Mouse (Mus musculus) liver, embryonic 14.5 days (tissue): ENCODE data around the gene Gm11565. TPM values are rescaled to one million over a fixed set of nuclear protein-coding genes. Genes with fewer than 3 reads are reported as not detected.

ENCODE experiments used
- ATAC-seq: fragments of 200-750 bp; cut with Nextera tagmentation; 2 replicates; pipeline ENCODE4 v1.8.0; 2017; ENCODE audit warnings: moderate number of reproducible peaks, mild to moderate bottlenecking, moderate library complexity; ENCODE audit not compliant: insufficient read depth
- DNase-seq, 3 experiments: peaks; one replicate each; pipeline ENCODE4 v3.0.0-alpha.2; 2012 to 2013; ENCODE audit warnings: low read depth in 3 of 3, low spot score in 3 of 3
- H3K27ac ChIP-seq: fragments of 300-500 bp; sonication (generic); 2 replicates; pipeline ENCODE4 v1.5.1; 2014; ENCODE audit warnings: moderate library complexity, mild to moderate bottlenecking, control low read depth, inconsistent platforms
- H3K27me3 ChIP-seq: fragments of 300-500 bp; sonication (generic); 2 replicates; pipeline ENCODE4 v1.6.1; 2014; ENCODE audit warnings: mild to moderate bottlenecking, low read length, moderate library complexity; ENCODE audit not compliant: control insufficient read depth, insufficient read depth
- H3K36me3 ChIP-seq: fragments of 300-500 bp; sonication (generic); replicated peaks from 2 replicates; pipeline ENCODE4 v1.6.1; 2014; ENCODE audit warnings: low read depth; ENCODE audit not compliant: control insufficient read depth, insufficient read depth
- H3K4me1 ChIP-seq, 2 experiments: fragments of 200-500 bp in 1 of 2; fragments of 300-500 bp in 1 of 2; sonication (generic) in 1 of 2; replicated peaks; 2 replicates each; pipeline ENCODE4 v1.6.1; 2012 to 2014; ENCODE audit warnings: antibody characterized with exemption in 1 of 2, inconsistent platforms in 1 of 2, low read length in 1 of 2; ENCODE audit not compliant: control insufficient read depth in 2 of 2, insufficient read depth in 2 of 2
- H3K4me2 ChIP-seq: fragments of 300-500 bp; sonication (generic); 2 replicates; pipeline ENCODE4 v1.6.1; 2014; ENCODE audit warnings: low read depth, mild to moderate bottlenecking, control low read depth, moderate library complexity
- H3K4me3 ChIP-seq, 2 experiments: fragments of 200-500 bp in 1 of 2; fragments of 300-500 bp in 1 of 2; sonication (generic) in 1 of 2; 2 replicates each; pipeline ENCODE4 v1.5.1; 2012 to 2014; ENCODE audit warnings: low read depth in 2 of 2, low read length in 2 of 2, mild to moderate bottlenecking in 2 of 2, control low read depth in 1 of 2, inconsistent platforms in 1 of 2, moderate library complexity in 1 of 2; ENCODE audit not compliant: insufficient read depth in 1 of 2
- H3K9ac ChIP-seq: fragments of 300-500 bp; sonication (generic); replicated peaks from 2 replicates; pipeline ENCODE4 v1.6.1; 2014; ENCODE audit warnings: mild to moderate bottlenecking, control low read depth, moderate library complexity
- H3K9me3 ChIP-seq: fragments of 300-500 bp; sonication (generic); 2 replicates; pipeline ENCODE4 v1.6.1; 2016; ENCODE audit warnings: low read length, mixed read lengths; ENCODE audit not compliant: control insufficient read depth
- CTCF ChIP-seq: IDR thresholded peaks from 2 replicates; pipeline ENCODE4 v1.5.1; 2016; ENCODE audit warnings: antibody characterized with exemption, low read depth, control low read depth
- EP300 ChIP-seq: IDR thresholded peaks from 2 replicates; pipeline ENCODE4 v1.6.1; 2016; ENCODE audit warnings: antibody characterized with exemption, low read depth
- WGBS: fragments of 180-500 bp; shearing (Covaris S2); extraction: QIAGEN DNeasy Blood & Tissue Kit; methylation state at CpG from one replicate; pipeline ENCODE4 v1.1.7; 2014; ENCODE audit not compliant: insufficient replicate concordance; 5-methylcytosine and 5-hydroxymethylcytosine counted together
- polyA plus RNA-seq, 2 experiments: library from polyadenylated mRNA; depleted of rRNA in 1 of 2; stranded (reverse) in 1 of 2; unstranded in 1 of 2; fragments of >200 nt; fragmentation: Nextera tagmentation in 1 of 2; extraction: Ambion mirVana in 1 of 2; gene quantifications; 2 replicates each; pipeline versions ENCODE4 v1.2.1 to v1.2.3; 2012 to 2014

Gm11565 gene
- polyA plus RNA-seq, 2 experiments = not detected

- Histone ChIP-seq H3K4me1 (no peaks in the 10 kb centered on the region), H3K27ac (no peak overlapping the region), H3K9me3 (no peaks in the 10 kb centered on the region), H3K4me3 (no peak overlapping the region), H3K9ac (no peak overlapping the region), H3K27me3 (no peaks in the 10 kb centered on the region), H3K4me2 (no peak overlapping the region), H3K36me3 (no peaks in the 10 kb centered on the region)
- WGBS = 49% methylated on average over 9 of the region's 9 CpGs
- DNase-seq (no peak), ATAC-seq (no peak)
- TF ChIP-seq CTCF (no peak), EP300 (no peak)
These were observed 23.3 kb downstream of the Gm11565 start for GRCm38 (mm10) chr11:99937751-99938264.

- Histone ChIP-seq H3K9ac (no peak within 1 kb of the TSS), H3K4me3 (no peak within 1 kb of the TSS), H3K27me3 (no peaks in the 10 kb centered on the region), H3K4me1 (no peaks in the 10 kb centered on the region), H3K36me3 (no peaks in the 10 kb centered on the region), H3K9me3 (no peaks in the 10 kb centered on the region), H3K4me2 (no peak within 1 kb of the TSS), H3K27ac (no peak within 1 kb of the TSS)
- ATAC-seq (no peak), DNase-seq (no peak)
- WGBS = 62% methylated on average over 2 of the region's 2 CpGs
- no peak for TF ChIP-seq CTCF
- no peak for TF ChIP-seq EP300
These were observed 33.6 kb downstream of the Gm11565 start, which contains the start of gene Krtap9-5 for GRCm38 (mm10) chr11:99948175-99948574. TSS of gene Krtap9-5 (plus strand) at chr11:99948475.

GRCm38 (mm10) chr11:99964213-99964612, 49.7 kb downstream of the Gm11565 start:
- Histone ChIP-seq H3K9me3 (no peaks in the 10 kb centered on the region), H3K4me2 (no peak overlapping the region), H3K4me1 (no peaks in the 10 kb centered on the region), H3K27me3 (no peaks in the 10 kb centered on the region), H3K27ac (no peak overlapping the region), H3K36me3 (no peaks in the 10 kb centered on the region), H3K9ac (no peak overlapping the region), H3K4me3 (no peak overlapping the region)
- ATAC-seq = no peak
- 36% methylated on average over 6 of the region's 6 CpGs for WGBS
- TF ChIP-seq EP300 (no peak), CTCF (no peak)
- no peak for DNase-seq

Other genes with a start within 250 kb of the Gm11565 start
Only the 30 nearest of the 33 such genes appear.
- gene Gm14180, start 180.5 kb upstream of the Gm11565 start, polyA plus RNA-seq (2012; rRNA removed) = not detected in 2 replicates
- not detected in 2 replicates for gene Gm14180, start 180.5 kb upstream of the Gm11565 start, polyA plus RNA-seq (2014; fragmentation: Nextera tagmentation; extraction: Ambion mirVana)
- not detected in 2 replicates for gene Gm11595, start 141.8 kb upstream of the Gm11565 start, polyA plus RNA-seq (2012; rRNA removed)
- not detected in 2 replicates for gene Gm11595, start 141.8 kb upstream of the Gm11565 start, polyA plus RNA-seq (2014; fragmentation: Nextera tagmentation; extraction: Ambion mirVana)
- gene Krtap4-8, start 134.0 kb upstream of the Gm11565 start, polyA plus RNA-seq (2012; rRNA removed) = not detected in 2 replicates
- gene Krtap4-8, start 134.0 kb upstream of the Gm11565 start, polyA plus RNA-seq (2014; fragmentation: Nextera tagmentation; extraction: Ambion mirVana) = not detected in 2 replicates
- gene Krtap4-9, start 129.6 kb upstream of the Gm11565 start, polyA plus RNA-seq (2012; rRNA removed) = not detected in 2 replicates
- not detected in 2 replicates for gene Krtap4-9, start 129.6 kb upstream of the Gm11565 start, polyA plus RNA-seq (2014; fragmentation: Nextera tagmentation; extraction: Ambion mirVana)
- gene Gm11596, start 121.3 kb upstream of the Gm11565 start, polyA plus RNA-seq (2012; rRNA removed) = not detected in 2 replicates
- not detected in 2 replicates for gene Gm11596, start 121.3 kb upstream of the Gm11565 start, polyA plus RNA-seq (2014; fragmentation: Nextera tagmentation; extraction: Ambion mirVana)
- gene Gm11569, start 115.8 kb upstream of the Gm11565 start, polyA plus RNA-seq (2012; rRNA removed) = not detected in 2 replicates
- not detected in 2 replicates for gene Gm11569, start 115.8 kb upstream of the Gm11565 start, polyA plus RNA-seq (2014; fragmentation: Nextera tagmentation; extraction: Ambion mirVana)
- gene Gm11554, start 110.3 kb upstream of the Gm11565 start, polyA plus RNA-seq (2012; rRNA removed) = not detected in 2 replicates
- not detected in 2 replicates for gene Gm11554, start 110.3 kb upstream of the Gm11565 start, polyA plus RNA-seq (2014; fragmentation: Nextera tagmentation; extraction: Ambion mirVana)
- not detected in 2 replicates for gene Krtap4-13, start 104.9 kb upstream of the Gm11565 start, polyA plus RNA-seq (2012; rRNA removed)
- gene Krtap4-13, start 104.9 kb upstream of the Gm11565 start, polyA plus RNA-seq (2014; fragmentation: Nextera tagmentation; extraction: Ambion mirVana) = not detected in 2 replicates
- not detected in 2 replicates for gene Gm11564, start 99.1 kb upstream of the Gm11565 start, polyA plus RNA-seq (2012; rRNA removed)
- not detected in 2 replicates for gene Gm11564, start 99.1 kb upstream of the Gm11565 start, polyA plus RNA-seq (2014; fragmentation: Nextera tagmentation; extraction: Ambion mirVana)
- not detected in 2 replicates for gene 2300003K06Rik, start 76.7 kb upstream of the Gm11565 start, polyA plus RNA-seq (2012; rRNA removed)
- gene 2300003K06Rik, start 76.7 kb upstream of the Gm11565 start, polyA plus RNA-seq (2014; fragmentation: Nextera tagmentation; extraction: Ambion mirVana) = not detected in 2 replicates
- 0.11 TPM in 1 of 2 replicates, not detected in the other for gene Krtap4-16, start 63.1 kb upstream of the Gm11565 start, polyA plus RNA-seq (2012; rRNA removed)
- gene Krtap4-16, start 63.1 kb upstream of the Gm11565 start, polyA plus RNA-seq (2014; fragmentation: Nextera tagmentation; extraction: Ambion mirVana) = not detected in 2 replicates
- not detected in 2 replicates for gene Gm11568, start 56.8 kb upstream of the Gm11565 start, polyA plus RNA-seq (2012; rRNA removed)
- gene Gm11568, start 56.8 kb upstream of the Gm11565 start, polyA plus RNA-seq (2014; fragmentation: Nextera tagmentation; extraction: Ambion mirVana) = not detected in 2 replicates
- gene Gm11559, start 50.3 kb upstream of the Gm11565 start, polyA plus RNA-seq (2012; rRNA removed) = not detected in 2 replicates
- not detected in 2 replicates for gene Gm11559, start 50.3 kb upstream of the Gm11565 start, polyA plus RNA-seq (2014; fragmentation: Nextera tagmentation; extraction: Ambion mirVana)
- not detected in 2 replicates for gene Krtap9-1, start 41.4 kb upstream of the Gm11565 start, polyA plus RNA-seq (2012; rRNA removed)
- not detected in 2 replicates for gene Krtap9-1, start 41.4 kb upstream of the Gm11565 start, polyA plus RNA-seq (2014; fragmentation: Nextera tagmentation; extraction: Ambion mirVana)
- not detected in 2 replicates for gene Gm11567, start 35.6 kb upstream of the Gm11565 start, polyA plus RNA-seq (2012; rRNA removed)
- not detected in 2 replicates for gene Gm11567, start 35.6 kb upstream of the Gm11565 start, polyA plus RNA-seq (2014; fragmentation: Nextera tagmentation; extraction: Ambion mirVana)
- gene Krtap31-1, start 6.8 kb upstream of the Gm11565 start, polyA plus RNA-seq (2012; rRNA removed) = not detected in 2 replicates
- gene Krtap31-1, start 6.8 kb upstream of the Gm11565 start, polyA plus RNA-seq (2014; fragmentation: Nextera tagmentation; extraction: Ambion mirVana) = not detected in 2 replicates
- not detected in 2 replicates for gene Krtap31-2, start 21.5 kb downstream of the Gm11565 start, polyA plus RNA-seq (2012; rRNA removed)
- not detected in 2 replicates for gene Krtap31-2, start 21.5 kb downstream of the Gm11565 start, polyA plus RNA-seq (2014; fragmentation: Nextera tagmentation; extraction: Ambion mirVana)
- gene Krtap9-5, start 33.7 kb downstream of the Gm11565 start, polyA plus RNA-seq (2012; rRNA removed) = not detected in 2 replicates
- not detected in 2 replicates for gene Krtap9-5, start 33.7 kb downstream of the Gm11565 start, polyA plus RNA-seq (2014; fragmentation: Nextera tagmentation; extraction: Ambion mirVana)
- not detected in 2 replicates for gene Krtap29-1, start 64.3 kb downstream of the Gm11565 start, polyA plus RNA-seq (2012; rRNA removed)
- gene Krtap29-1, start 64.3 kb downstream of the Gm11565 start, polyA plus RNA-seq (2014; fragmentation: Nextera tagmentation; extraction: Ambion mirVana) = not detected in 2 replicates
- not detected in 2 replicates for gene Krtap16-1, start 71.8 kb downstream of the Gm11565 start, polyA plus RNA-seq (2012; rRNA removed)
- not detected in 2 replicates for gene Krtap16-1, start 71.8 kb downstream of the Gm11565 start, polyA plus RNA-seq (2014; fragmentation: Nextera tagmentation; extraction: Ambion mirVana)
- gene Krtap17-1, start 79.2 kb downstream of the Gm11565 start, polyA plus RNA-seq (2012; rRNA removed) = not detected in 2 replicates
- not detected in 2 replicates for gene Krtap17-1, start 79.2 kb downstream of the Gm11565 start, polyA plus RNA-seq (2014; fragmentation: Nextera tagmentation; extraction: Ambion mirVana)
- not detected in 2 replicates for gene Krt33a, start 101.5 kb downstream of the Gm11565 start, polyA plus RNA-seq (2012; rRNA removed)
- gene Krt33a, start 101.5 kb downstream of the Gm11565 start, polyA plus RNA-seq (2014; fragmentation: Nextera tagmentation; extraction: Ambion mirVana) = not detected in 2 replicates
- gene Krt33b, start 115.1 kb downstream of the Gm11565 start, polyA plus RNA-seq (2012; rRNA removed) = not detected in 2 replicates
- gene Krt33b, start 115.1 kb downstream of the Gm11565 start, polyA plus RNA-seq (2014; fragmentation: Nextera tagmentation; extraction: Ambion mirVana) = not detected in 2 replicates
- gene Krt34, start 126.8 kb downstream of the Gm11565 start, polyA plus RNA-seq (2012; rRNA removed) = not detected in 2 replicates
- not detected in 2 replicates for gene Krt34, start 126.8 kb downstream of the Gm11565 start, polyA plus RNA-seq (2014; fragmentation: Nextera tagmentation; extraction: Ambion mirVana)
- gene Krt31, start 135.8 kb downstream of the Gm11565 start, polyA plus RNA-seq (2012; rRNA removed) = not detected in 2 replicates
- not detected in 2 replicates for gene Krt31, start 135.8 kb downstream of the Gm11565 start, polyA plus RNA-seq (2014; fragmentation: Nextera tagmentation; extraction: Ambion mirVana)
- gene Krt32, start 173.5 kb downstream of the Gm11565 start, polyA plus RNA-seq (2012; rRNA removed) = not detected in 2 replicates
- not detected in 2 replicates for gene Krt32, start 173.5 kb downstream of the Gm11565 start, polyA plus RNA-seq (2014; fragmentation: Nextera tagmentation; extraction: Ambion mirVana)
- gene Krt35, start 181.5 kb downstream of the Gm11565 start, polyA plus RNA-seq (2012; rRNA removed) = not detected in 2 replicates
- gene Krt35, start 181.5 kb downstream of the Gm11565 start, polyA plus RNA-seq (2014; fragmentation: Nextera tagmentation; extraction: Ambion mirVana) = not detected in 2 replicates
- gene Krt36, start 190.9 kb downstream of the Gm11565 start, polyA plus RNA-seq (2012; rRNA removed) = not detected in 2 replicates
- not detected in 2 replicates for gene Krt36, start 190.9 kb downstream of the Gm11565 start, polyA plus RNA-seq (2014; fragmentation: Nextera tagmentation; extraction: Ambion mirVana)
- 0.08 TPM in 1 of 2 replicates, not detected in the other for gene Krt13, start 206.8 kb downstream of the Gm11565 start, polyA plus RNA-seq (2012; rRNA removed)
- gene Krt13, start 206.8 kb downstream of the Gm11565 start, polyA plus RNA-seq (2014; fragmentation: Nextera tagmentation; extraction: Ambion mirVana) = not detected in 2 replicates
- gene Krt15, start 221.2 kb downstream of the Gm11565 start, polyA plus RNA-seq (2012; rRNA removed) = 0.18 and 0.35 TPM in 2 replicates
- gene Krt15, start 221.2 kb downstream of the Gm11565 start, polyA plus RNA-seq (2014; fragmentation: Nextera tagmentation; extraction: Ambion mirVana) = 0.08 TPM in 1 of 2 replicates, not detected in the other